Mouse (Mus musculus): Measurements from ENCODE around the gene Dlat.
"Not testable (repeated sequence)": the region's sequence is repeated elsewhere in the genome, so short reads cannot be mapped to it uniquely, and the experiment has no call there.

Dlat gene

GRCm38 (mm10) chr9:50658941-50659388 is 615 bp downstream of the Dlat start:
- DNase-seq, result peak in 1 of 2 experiments; percentile 15

DNA sequence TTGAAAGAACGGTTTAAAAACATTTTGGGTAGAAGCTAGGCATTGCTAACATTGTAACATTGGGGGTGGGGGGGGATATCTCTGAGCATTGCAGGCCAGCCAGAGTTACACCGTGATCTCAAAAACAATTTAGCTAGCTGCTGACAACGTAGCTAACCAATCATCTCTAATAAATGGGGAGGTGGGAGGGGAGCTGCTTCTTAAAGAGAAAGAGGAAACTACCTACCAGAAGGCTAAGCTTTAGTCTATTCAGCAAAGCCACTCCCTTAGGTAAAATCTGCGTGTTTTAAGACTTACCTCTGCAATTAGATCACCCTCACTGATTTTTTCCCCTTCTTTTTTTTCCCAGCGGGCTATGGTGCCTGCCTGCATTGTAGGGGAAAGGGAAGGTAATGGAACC is 1.2 kb downstream of the Dlat start:
- no peak for DNase-seq

DNA sequence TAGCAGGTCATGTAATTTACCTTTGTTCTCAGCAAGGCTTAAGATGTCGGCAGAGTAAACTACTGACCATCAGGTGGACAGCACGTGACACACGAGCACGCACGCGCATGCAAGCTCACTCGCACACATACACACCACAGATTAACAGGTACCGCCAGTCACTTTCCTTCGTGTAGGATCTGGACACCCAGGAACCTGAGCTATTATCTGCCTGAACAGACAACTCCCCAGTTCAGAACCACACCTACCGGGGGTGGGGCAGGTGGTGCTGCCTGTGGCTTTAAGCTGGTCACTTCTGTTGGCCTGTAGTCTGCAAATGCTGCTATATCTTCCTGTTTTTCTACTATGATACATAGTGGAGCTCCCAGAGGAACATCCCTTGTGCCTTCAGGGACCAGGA is 9.1 kb downstream of the Dlat start:
- DNase-seq, result no peak

GRCm38 (mm10) chr9:50646826-50647370 is 12.7 kb downstream of the Dlat start:
- DNase-seq, result no peak

- DNase-seq, result no peak
Measured at GRCm38 (mm10) chr9:50634270-50634669, 25.3 kb downstream of the Dlat start.

DNA sequence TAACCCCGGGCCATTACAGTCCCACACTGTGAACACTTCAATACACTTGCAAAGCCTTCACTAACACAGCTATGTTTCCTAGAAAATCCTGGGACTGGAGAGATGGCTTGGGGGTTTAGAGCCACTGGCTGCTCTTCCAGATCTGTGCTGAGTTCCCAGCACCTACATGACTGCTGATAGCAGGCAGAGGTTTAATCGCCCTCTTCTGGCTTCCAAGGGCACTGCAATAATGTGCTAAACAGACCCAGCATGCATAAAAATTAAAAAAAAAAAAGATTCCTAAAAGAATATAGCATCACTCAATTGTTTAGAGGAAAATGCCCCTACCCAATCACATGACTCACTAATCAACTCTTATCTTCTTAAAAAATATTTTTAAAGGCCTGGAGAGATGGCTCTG is 26.5 kb downstream of the Dlat start:
- peak in 1 of 2 experiments; percentile 16 for DNase-seq

- DNase-seq, result no peak
Measured at GRCm38 (mm10) chr9:50632016-50632688, 27.4 kb downstream of the Dlat start.

GRCm38 (mm10) chr9:50630903-50631302 is 28.7 kb downstream of the Dlat start:
- DNase-seq, result not testable (repeated sequence)

- no peak for DNase-seq
Measured at GRCm38 (mm10) chr9:50617794-50618330, 41.7 kb downstream of the Dlat start.

DNA sequence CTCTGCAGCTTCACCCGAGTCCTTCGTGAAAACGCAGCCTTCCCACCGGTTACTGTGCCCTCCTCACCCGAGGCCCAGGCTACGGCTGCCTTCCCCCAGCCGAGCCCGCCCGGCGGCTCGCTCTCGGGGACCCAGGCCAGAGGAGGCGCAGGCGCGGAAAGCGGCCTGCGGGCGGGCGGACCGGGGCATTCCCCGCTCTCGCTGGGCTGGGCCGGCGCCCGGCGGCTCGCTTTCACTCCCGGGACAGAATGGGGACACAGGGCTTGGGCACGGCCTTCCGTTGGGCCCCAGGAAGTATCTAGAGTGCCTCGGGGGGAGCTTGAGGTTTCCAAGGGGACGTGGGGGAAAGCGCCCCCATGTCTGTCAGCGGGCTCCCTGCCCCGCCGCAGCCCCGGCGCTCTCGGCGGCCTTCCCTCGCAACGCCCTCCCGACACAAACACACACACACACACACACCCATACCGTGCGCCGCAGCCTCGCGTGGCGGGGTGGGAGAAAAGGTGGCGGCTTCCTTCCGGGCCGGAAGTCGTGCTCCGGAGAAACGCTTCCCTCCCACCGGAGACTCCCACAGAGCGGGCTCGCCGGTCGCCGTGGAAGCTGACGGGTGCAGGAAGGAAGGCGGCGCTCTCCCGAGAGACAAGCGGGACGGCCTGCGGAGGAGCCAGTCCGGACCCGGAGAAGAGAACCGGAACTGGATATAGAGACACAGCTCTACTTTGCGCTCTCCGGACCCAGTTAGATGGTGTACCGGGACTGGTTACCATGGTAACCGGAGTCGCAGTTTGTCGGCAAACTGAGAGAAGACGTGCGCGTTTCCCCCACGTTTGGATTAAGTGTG is 42.6 kb downstream of the Dlat start, which contains the start of the genes Pih1d2 and Nkapd1:
Pih1d2 (plus strand) TSS at position 556 of the 838 bp plus-strand sequence.
Nkapd1 (minus strand) TSS at position 699 of the 838 bp plus-strand sequence.
- DNase-seq, result peak; percentile 90 to 93

GRCm38 (mm10) chr9:50616161-50616560 is 43.4 kb downstream of the Dlat start:
- DNase-seq, result no peak

- DNase-seq, result no peak
Measured at GRCm38 (mm10) chr9:50612115-50612514, 47.5 kb downstream of the Dlat start.

- DNase-seq, result no peak
Measured at GRCm38 (mm10) chr9:50604338-50604737, 55.2 kb downstream of the Dlat start.

GRCm38 (mm10) chr9:50603998-50604324 is 55.6 kb downstream of the Dlat start:
- DNase-seq, result no peak

GRCm38 (mm10) chr9:50603189-50603997 is 56.2 kb downstream of the Dlat start, which contains the start of the genes Sdhd and Timm8b:
Gene Sdhd (minus strand): TSS chr9:50603812.
Gene Timm8b (plus strand): TSS chr9:50603910.
- DNase-seq, result peak; percentile 96 to 97

GRCm38 (mm10) chr9:50602055-50602845 is 57.3 kb downstream of the Dlat start:
- peak; percentile 31 to 57 for DNase-seq

- DNase-seq, result no peak
Measured at GRCm38 (mm10) chr9:50601536-50601935, 58.0 kb downstream of the Dlat start.

GRCm38 (mm10) chr9:50596973-50597372 is 62.6 kb downstream of the Dlat start:
- DNase-seq, result no peak

GRCm38 (mm10) chr9:50594794-50595417 is 64.7 kb downstream of the Dlat start:
- DNase-seq, result peak; percentile 44 to 58

GRCm38 (mm10) chr9:50593544-50593943 is 66.0 kb downstream of the Dlat start:
- DNase-seq, result peak; percentile 46 to 56

- DNase-seq, result no peak
Measured at GRCm38 (mm10) chr9:50592955-50593354, 66.6 kb downstream of the Dlat start.

All from kidney, postnatal 25 days (tissue).